Mouse (Mus musculus) leukemia stem cell, adult 10-12 weeks (primary cell): ENCODE results near the gene Tbc1d30. TPM values are rescaled to one million over a fixed set of nuclear protein-coding genes. Genes with fewer than 3 reads are reported as not detected.

ENCODE experiments used
- polyA plus RNA-seq: library from polyadenylated mRNA; stranded (reverse); fragments of >175 nt; gene quantifications from 2 replicates; pipeline ENCODE4 v1.2.3, GENCODE M21; 2012; ENCODE audit warnings: low replicate concordance

Tbc1d30 gene
- 0.28 and 0.99 TPM in 2 replicates for polyA plus RNA-seq

DNA sequence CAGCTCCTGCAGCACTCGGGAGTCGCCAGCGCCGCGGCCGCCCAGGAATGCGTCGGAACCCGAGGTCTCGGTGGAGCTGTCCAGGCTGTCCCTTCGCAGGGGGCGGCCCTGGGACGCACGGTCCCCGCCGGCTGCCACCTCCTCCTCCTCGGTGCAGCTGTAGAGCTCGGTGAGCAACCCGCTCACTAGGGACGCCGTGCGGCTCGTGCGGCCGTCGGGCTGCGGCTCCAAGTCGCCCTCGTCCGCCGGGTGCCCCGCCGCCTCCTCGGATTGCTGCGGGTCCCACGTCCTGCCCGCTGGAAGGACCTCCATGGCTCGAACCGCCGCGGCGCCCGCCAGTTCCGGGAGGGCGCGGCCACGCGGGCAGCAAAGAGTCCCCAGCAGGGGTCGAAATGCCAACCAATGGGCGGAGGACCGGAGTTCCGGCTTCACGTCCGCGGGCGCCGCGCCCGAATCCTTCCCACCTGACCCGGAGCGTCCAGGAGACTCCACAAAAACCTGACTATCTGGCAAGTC, at the start of gene Tbc1d30:
Tbc1d30 (minus strand) TSS at position 213 of the 516 bp plus-strand sequence.

GRCm38 (mm10) chr10:121364801-121365564, 13.9 kb upstream of the Tbc1d30 start, which contains the start of gene Gns:
Gns (plus strand) TSS chr10:121365090.

Other genes starting within 250 kb of the Tbc1d30 start
- gene Gns, start 13.8 kb upstream of the Tbc1d30 start, polyA plus RNA-seq: 60.2 and 135 TPM in 2 replicates
- gene Rassf3, start 125.1 kb upstream of the Tbc1d30 start, polyA plus RNA-seq: 3.2 and 5.3 TPM in 2 replicates
- 0.95 and 2.7 TPM in 2 replicates for gene Tbk1, start 235.5 kb upstream of the Tbc1d30 start, polyA plus RNA-seq